Mouse (Mus musculus) kidney, adult 2 months (tissue): ENCODE data around the gene Elob. TPM values are rescaled to one million over a fixed set of nuclear protein-coding genes. Genes with fewer than 3 reads are reported as not detected.

Experiments used
- DNase-seq: peaks from one replicate; pipeline ENCODE4 v3.0.0; 2021
- H3K27ac ChIP-seq: fragments of 200-500 bp; 2 replicates; pipeline ENCODE4 v1.5.1; 2012; ENCODE audit warnings: low read depth, low read length, control low read depth, inconsistent platforms; ENCODE audit not compliant: insufficient read depth
- H3K27me3 ChIP-seq: fragments of 200-500 bp; replicated peaks from 2 replicates; pipeline ENCODE4 v1.6.1; 2012; ENCODE audit warnings: mild to moderate bottlenecking, moderate library complexity, low read length, inconsistent platforms; ENCODE audit not compliant: control insufficient read depth, insufficient read depth
- H3K36me3 ChIP-seq: fragments of 200-500 bp; 2 replicates; pipeline ENCODE4 v1.6.1; 2012; ENCODE audit warnings: mild to moderate bottlenecking, moderate library complexity, low read length, inconsistent platforms; ENCODE audit not compliant: control insufficient read depth, insufficient read depth
- H3K4me1 ChIP-seq: fragments of 200-500 bp; 2 replicates; pipeline ENCODE4 v1.6.1; 2011; ENCODE audit warnings: low read length; ENCODE audit not compliant: control insufficient read depth, insufficient read depth
- H3K4me3 ChIP-seq: fragments of 200-500 bp; 2 replicates; pipeline ENCODE4 v1.5.1; 2011; ENCODE audit warnings: mild to moderate bottlenecking, low read depth, low read length, control low read depth; ENCODE audit not compliant: insufficient read depth
- CTCF ChIP-seq: fragments of 200-500 bp; conservative IDR thresholded peaks from 2 replicates; pipeline ENCODE4 v1.5.1; 2011; ENCODE audit warnings: low read depth, mild to moderate bottlenecking, control low read depth, low read length, moderate library complexity, mixed read lengths; ENCODE audit not compliant: insufficient read depth, insufficient read length
- POLR2A ChIP-seq: fragments of 200-500 bp; IDR thresholded peaks from one replicate; pipeline ENCODE4 v1.6.1; 2011; ENCODE audit warnings: low read depth, low read length, control low read depth
- WGBS: fragments of 180-500 bp; shearing (Covaris S2); methylation state at CpG from one replicate; pipeline ENCODE4 v1.1.7; 2018; 5-methylcytosine and 5-hydroxymethylcytosine counted together
- polyA plus RNA-seq: library from polyadenylated mRNA; depleted of rRNA; stranded (reverse); fragments of >200 nt; gene quantifications from 2 replicates; pipeline ENCODE4 v1.2.3, GENCODE M21; 2012

The Elob gene
- polyA plus RNA-seq, 1 experiment = 762 TPM

GRCm38 (mm10) chr17:23790269-23791078, 38.5 kb downstream of the Elob start, which contains the start of gene Srrm2:
Srrm2 (plus strand) TSS chr17:23790532.
- Histone ChIP-seq H3K27ac (peak within 1 kb of the TSS; percentile 57), H3K4me1 (peaks cover 6% of the 10 kb centered on the region; the same call in 1 of the 2 replicates), H3K27me3 (no peaks in the 10 kb centered on the region), H3K36me3 (no peaks in the 10 kb centered on the region), H3K4me3 (peak within 1 kb of the TSS; percentile 60)
- DNase-seq = peak; percentile 68
- TF ChIP-seq CTCF = no peak
- TF ChIP-seq POLR2A = no peak
- 3% methylated on average over 29 of the region's 29 CpGs for WGBS

- peak overlapping the region; percentile 57; the same call in 1 of the 2 replicates for H3K27ac ChIP-seq
- no peaks in the 10 kb centered on the region for H3K27me3 ChIP-seq
- TF ChIP-seq CTCF (no peak), POLR2A (no peak)
- no peaks in the 10 kb centered on the region for H3K36me3 ChIP-seq
- H3K4me3 ChIP-seq = peak overlapping the region; percentile 60
- peaks cover 6% of the 10 kb centered on the region; the same call in 1 of the 2 replicates for H3K4me1 ChIP-seq
- no peak for DNase-seq
- WGBS = 37% methylated on average over 8 of the region's 8 CpGs
These were observed 39.1 kb downstream of the Elob start for GRCm38 (mm10) chr17:23789749-23790268.

- Histone ChIP-seq H3K27me3 (no peaks in the 10 kb centered on the region), H3K36me3 (no peaks in the 10 kb centered on the region), H3K27ac (no peak overlapping the region), H3K4me1 (peaks cover 6% of the 10 kb centered on the region; the same call in 1 of the 2 replicates), H3K4me3 (no peak overlapping the region)
- DNase-seq = no peak
- whole genome bisulfite sequencing = 95% methylated on average over 4 of the region's 4 CpGs
- TF ChIP-seq POLR2A (no peak), CTCF (no peak)
These were observed 40.0 kb downstream of the Elob start for GRCm38 (mm10) chr17:23788973-23789372.

- Histone ChIP-seq H3K27ac (peak overlapping the region; percentile 41; the same call in 1 of the 2 replicates), H3K4me3 (peak overlapping the region; percentile 59), H3K36me3 (no peaks in the 10 kb centered on the region), H3K4me1 (peaks cover 6% of the 10 kb centered on the region; the same call in 1 of the 2 replicates), H3K27me3 (no peaks in the 10 kb centered on the region)
- WGBS = 14% methylated on average over 13 of the region's 13 CpGs
- TF ChIP-seq CTCF = no peak
- no peak for TF ChIP-seq POLR2A
- DNase-seq = peak; percentile 30
These were observed 42.4 kb downstream of the Elob start for GRCm38 (mm10) chr17:23786510-23786931.

GRCm38 (mm10) chr17:23785561-23786471, 43.1 kb downstream of the Elob start, which contains the start of gene Flywch2:
Flywch2 (minus strand) TSS chr17:23786081.
- Histone ChIP-seq H3K27ac (peak within 1 kb of the TSS; percentile 41; the same call in 1 of the 2 replicates), H3K4me1 (peaks cover 6% of the 10 kb centered on the region; the same call in 1 of the 2 replicates), H3K4me3 (peak within 1 kb of the TSS; percentile 59), H3K36me3 (no peaks in the 10 kb centered on the region), H3K27me3 (no peaks in the 10 kb centered on the region)
- peak; percentile 89 for DNase-seq
- 4% methylated on average over 43 of the region's 43 CpGs for WGBS
- TF ChIP-seq POLR2A (no peak), CTCF (0 out of 2 replicates have a peak, but pooled peaks have one; percentile 6)

GRCm38 (mm10) chr17:23783352-23783751, 45.6 kb downstream of the Elob start:
- no peak for TF ChIP-seq POLR2A
- no peak for TF ChIP-seq CTCF
- Histone ChIP-seq H3K4me1 (peaks cover 6% of the 10 kb centered on the region; the same call in 1 of the 2 replicates), H3K27ac (no peak overlapping the region), H3K27me3 (no peaks in the 10 kb centered on the region), H3K36me3 (no peaks in the 10 kb centered on the region), H3K4me3 (no peak overlapping the region)
- DNase-seq = no peak
